Mouse (Mus musculus): ENCODE measurements around the gene Kif5c. TPM values are rescaled to one million over a fixed set of nuclear protein-coding genes. Genes with fewer than 3 reads are reported as not detected.

Gene Kif5c
- total RNA-seq, 1 experiment from 2014 or later = 0.45 TPM

DNA sequence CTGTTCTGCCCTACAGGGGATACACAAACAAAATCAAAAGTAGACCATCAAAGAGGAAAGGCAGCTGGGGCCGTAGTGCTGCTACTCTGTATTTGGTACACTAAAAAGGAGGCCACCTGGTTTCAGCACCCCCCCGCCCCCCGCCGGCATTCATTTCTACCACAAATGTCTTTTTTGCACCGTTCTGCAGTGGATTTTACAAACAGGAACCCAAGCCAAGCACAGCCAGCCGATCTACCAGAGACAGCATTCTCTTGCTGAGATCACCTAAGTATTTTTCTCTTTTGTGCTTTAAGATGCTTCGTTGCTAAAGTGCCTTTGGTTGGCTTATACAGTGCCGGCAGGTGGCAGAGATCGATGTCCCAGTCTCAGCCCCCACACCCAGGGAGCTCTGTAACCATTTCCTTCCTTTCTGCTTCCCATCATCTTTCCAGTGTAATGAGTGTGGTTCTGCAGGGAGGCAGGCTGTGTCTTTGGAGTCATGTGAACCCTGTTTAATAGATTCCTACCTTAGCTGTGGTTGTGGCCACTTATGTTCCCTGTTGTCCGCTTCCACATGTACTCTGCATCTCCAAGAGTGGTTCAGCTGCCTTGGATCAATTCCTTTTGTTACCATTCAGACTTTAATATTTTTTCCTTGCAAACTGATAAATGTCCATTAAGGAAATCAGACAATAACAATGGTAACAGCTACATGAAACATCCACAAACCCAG is 110.0 kb downstream of the Kif5c start:
- ATAC-seq (replicated peaks in 1 of 2; ENCODE audit: insufficient read depth in 1 of 2, low FRiP score in 2 of 2, low TSS enrichment in 1 of 2, low read depth in 1 of 2, poor library complexity in 2 of 2, severe bottlenecking in 2 of 2) = no peak

DNA sequence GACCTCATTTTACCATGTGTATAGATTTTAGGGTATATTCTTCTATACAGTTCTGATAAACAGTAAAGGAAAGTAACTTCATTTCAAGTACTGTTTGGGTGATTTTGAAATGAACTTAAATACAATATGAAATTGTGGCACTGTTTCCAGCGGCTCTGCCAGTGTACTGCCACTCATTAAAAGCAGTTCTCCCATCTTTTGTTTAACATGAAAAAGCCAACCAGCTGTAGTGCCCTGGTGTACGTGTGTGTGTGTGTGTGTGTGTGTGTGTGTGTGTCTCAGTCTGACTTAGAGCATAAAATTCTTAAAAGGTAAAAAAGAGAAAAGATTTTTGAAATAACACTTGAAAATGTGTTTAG is 110.5 kb downstream of the Kif5c start:
- ATAC-seq (replicated peaks in 1 of 2; ENCODE audit: insufficient read depth in 1 of 2, low FRiP score in 2 of 2, low TSS enrichment in 1 of 2, low read depth in 1 of 2, poor library complexity in 2 of 2, severe bottlenecking in 2 of 2) = no peak

DNA sequence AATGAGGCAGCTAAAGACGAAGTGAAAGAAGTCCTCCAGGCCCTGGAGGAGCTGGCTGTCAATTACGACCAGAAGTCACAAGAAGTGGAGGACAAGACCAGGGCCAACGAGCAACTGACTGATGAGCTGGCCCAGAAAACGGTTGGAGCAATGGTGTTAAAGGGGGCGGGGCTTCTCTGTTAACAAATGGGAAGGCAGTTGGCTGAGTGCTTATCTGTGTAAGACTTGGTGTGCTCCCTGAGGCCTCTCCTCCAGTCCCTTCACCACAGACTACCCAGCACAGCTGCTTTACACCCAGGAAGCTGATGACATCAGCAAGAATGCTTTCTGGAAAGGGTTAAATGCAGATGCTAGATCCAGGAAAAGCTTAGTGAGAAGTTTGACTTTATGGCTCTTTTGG is 111.1 kb downstream of the Kif5c start:
- ATAC-seq (replicated peaks in 1 of 2; ENCODE audit: insufficient read depth in 1 of 2, low FRiP score in 2 of 2, low TSS enrichment in 1 of 2, low read depth in 1 of 2, poor library complexity in 2 of 2, severe bottlenecking in 2 of 2) = no peak

DNA sequence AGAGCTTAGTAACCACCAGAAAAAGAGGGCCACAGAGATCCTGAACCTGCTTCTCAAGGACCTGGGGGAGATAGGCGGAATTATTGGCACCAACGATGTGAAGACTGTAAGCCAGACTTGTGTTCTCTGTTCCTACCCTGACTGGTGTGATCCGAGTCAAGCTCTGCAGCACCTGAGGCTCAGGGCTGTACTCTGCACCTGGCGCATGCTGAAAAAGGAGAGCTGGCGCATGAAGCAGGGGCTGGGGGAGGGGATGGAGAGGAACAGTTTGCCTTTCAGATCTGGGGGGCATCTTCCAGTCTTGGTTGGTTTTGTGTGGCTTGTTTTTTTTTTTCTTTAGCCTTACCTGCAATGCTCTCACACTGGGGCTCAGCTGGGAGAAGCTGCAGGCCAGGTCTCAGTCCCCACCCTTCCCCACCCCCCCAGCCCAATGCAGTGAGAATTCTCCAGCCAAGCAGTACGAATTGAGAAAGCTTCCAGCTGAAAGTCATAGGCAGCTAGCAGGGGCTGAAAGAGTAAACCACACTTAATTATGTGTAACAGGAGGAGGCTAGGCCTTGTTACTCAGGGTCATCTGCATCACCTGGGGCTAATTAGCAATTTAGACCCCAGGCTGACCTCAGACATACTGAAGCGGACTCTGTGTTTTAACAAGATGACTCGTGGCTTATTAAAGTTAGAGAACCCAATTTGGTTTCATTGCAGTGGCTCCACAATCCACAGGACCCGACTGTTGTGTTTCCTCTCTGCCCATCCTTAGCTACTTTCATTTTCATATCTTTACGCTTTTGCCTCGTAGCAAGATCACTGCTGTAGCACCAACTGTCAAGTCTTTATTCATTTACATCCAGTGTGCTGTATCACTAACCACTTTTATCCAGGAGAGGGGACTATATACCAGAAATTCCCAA is 113.9 kb downstream of the Kif5c start:
- ATAC-seq (replicated peaks in 1 of 2; ENCODE audit: insufficient read depth in 1 of 2, low FRiP score in 2 of 2, low TSS enrichment in 1 of 2, low read depth in 1 of 2, poor library complexity in 2 of 2, severe bottlenecking in 2 of 2) = peak; percentile 4 to 21; a peak in 2 of 4 replicates

DNA sequence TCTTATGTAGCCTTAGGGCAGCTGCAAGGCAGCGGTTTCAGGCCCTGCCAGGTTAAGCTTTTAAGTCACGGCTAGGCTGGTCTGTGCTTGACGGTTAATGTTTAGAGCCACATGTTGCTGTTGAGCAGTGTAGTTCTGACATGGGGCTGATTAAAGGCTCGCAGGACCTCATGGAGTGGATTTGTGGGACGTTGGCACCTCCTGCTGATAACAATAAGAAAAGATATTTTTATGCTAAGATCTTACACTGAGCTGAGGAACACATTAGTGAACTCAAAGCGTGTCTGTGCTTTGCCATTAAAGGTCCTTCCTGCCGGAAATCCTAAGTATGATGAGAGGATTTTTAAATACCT is 114.5 kb downstream of the Kif5c start:
- ATAC-seq (replicated peaks in 1 of 2; ENCODE audit: insufficient read depth in 1 of 2, low FRiP score in 2 of 2, low TSS enrichment in 1 of 2, low read depth in 1 of 2, poor library complexity in 2 of 2, severe bottlenecking in 2 of 2) = peak; percentile 37 to 70

DNA sequence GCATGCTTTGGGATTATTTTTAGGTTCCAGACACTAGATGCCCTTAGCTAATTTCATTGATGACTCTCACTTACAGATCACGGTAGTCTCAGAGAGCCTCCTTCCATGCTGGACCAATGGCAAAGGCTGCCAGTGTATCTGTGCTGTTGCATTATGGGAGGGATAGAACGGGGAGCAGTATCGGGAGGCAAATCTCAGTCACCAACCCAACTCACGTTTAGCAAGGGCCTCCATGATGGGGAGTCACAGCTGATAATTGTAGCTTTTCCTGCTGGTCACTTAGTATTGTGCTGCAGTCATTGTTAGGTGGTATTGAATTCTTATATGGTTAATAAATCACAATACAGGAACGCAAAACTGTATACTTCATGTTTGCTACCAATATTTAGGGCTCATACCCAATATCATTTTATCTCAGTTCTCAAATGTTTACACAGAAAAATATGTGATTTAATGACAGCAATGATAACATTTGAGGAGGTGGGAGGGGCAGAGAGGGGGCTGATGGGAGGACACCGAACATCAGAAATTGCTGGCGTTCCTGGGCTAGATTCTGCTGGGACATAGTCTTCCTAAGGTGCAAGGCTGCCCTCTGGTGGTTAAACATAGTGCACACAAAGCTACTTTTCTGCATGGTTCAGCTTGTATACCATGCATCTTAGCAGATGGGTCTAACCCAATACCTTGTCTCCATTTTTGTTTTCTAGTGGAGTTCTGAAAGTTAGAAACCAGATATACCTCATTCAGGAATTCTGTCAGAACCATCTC is 115.1 kb downstream of the Kif5c start:
- peak; percentile 62 to 74 for ATAC-seq (replicated peaks in 1 of 2; ENCODE audit: insufficient read depth in 1 of 2, low FRiP score in 2 of 2, low TSS enrichment in 1 of 2, low read depth in 1 of 2, poor library complexity in 2 of 2, severe bottlenecking in 2 of 2)

DNA sequence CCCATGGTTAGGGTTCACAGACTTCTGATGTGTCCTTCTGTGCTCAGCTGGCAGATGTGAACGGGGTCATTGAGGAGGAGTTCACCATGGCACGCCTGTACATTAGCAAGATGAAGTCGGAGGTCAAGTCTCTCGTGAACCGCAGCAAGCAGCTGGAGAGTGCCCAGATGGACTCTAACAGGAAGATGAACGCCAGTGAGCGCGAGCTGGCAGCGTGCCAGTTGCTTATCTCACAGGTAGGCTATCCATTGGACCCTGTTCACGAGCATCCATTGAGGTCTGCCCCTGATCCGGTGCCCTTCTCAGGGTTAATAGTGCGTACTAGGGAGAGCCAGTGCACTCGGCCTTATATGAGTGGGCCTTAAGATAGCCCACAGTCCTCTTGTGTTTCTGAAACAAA is 116.3 kb downstream of the Kif5c start:
- no peak for ATAC-seq (replicated peaks in 1 of 2; ENCODE audit: insufficient read depth in 1 of 2, low FRiP score in 2 of 2, low TSS enrichment in 1 of 2, low read depth in 1 of 2, poor library complexity in 2 of 2, severe bottlenecking in 2 of 2)

DNA sequence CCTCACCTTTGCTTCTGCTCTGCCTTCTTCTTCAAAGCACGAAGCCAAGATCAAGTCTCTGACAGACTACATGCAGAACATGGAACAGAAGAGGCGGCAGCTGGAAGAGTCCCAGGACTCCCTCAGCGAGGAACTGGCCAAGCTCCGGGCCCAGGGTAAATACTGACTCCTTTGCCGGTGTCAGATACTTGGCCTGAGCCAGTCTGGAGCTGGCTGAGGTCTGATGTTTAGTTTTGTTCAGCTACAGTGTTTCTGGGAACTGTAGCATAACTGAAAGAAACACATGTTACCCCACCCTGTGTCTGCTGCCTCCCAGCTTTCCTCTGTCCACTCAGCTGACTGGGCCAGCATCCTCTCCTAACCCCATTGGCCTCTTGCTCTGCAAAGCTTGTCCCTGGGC is 119.9 kb downstream of the Kif5c start:
- ATAC-seq (replicated peaks in 1 of 2; ENCODE audit: insufficient read depth in 1 of 2, low FRiP score in 2 of 2, low TSS enrichment in 1 of 2, low read depth in 1 of 2, poor library complexity in 2 of 2, severe bottlenecking in 2 of 2) = no peak

DNA sequence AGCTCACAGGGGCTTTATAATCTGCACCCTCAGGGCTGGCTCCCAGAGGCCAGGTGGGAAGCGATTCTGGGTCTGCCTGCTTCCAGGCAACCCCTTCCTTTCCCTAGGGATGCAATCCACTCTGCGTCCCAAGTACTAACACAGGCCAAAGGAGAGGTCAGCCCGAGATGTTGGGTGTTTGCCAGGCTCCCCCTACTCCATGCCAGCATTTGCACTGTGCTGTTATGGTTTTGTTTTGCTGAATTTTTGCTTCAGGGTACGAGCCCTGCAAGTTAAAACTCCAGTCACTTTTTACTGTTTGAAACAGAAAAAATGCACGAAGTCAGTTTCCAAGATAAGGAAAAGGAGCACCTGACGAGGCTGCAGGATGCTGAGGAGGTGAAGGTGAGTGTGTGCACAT is 121.9 kb downstream of the Kif5c start:
- ATAC-seq (replicated peaks in 1 of 2; ENCODE audit: insufficient read depth in 1 of 2, low FRiP score in 2 of 2, low TSS enrichment in 1 of 2, low read depth in 1 of 2, poor library complexity in 2 of 2, severe bottlenecking in 2 of 2) = no peak

DNA sequence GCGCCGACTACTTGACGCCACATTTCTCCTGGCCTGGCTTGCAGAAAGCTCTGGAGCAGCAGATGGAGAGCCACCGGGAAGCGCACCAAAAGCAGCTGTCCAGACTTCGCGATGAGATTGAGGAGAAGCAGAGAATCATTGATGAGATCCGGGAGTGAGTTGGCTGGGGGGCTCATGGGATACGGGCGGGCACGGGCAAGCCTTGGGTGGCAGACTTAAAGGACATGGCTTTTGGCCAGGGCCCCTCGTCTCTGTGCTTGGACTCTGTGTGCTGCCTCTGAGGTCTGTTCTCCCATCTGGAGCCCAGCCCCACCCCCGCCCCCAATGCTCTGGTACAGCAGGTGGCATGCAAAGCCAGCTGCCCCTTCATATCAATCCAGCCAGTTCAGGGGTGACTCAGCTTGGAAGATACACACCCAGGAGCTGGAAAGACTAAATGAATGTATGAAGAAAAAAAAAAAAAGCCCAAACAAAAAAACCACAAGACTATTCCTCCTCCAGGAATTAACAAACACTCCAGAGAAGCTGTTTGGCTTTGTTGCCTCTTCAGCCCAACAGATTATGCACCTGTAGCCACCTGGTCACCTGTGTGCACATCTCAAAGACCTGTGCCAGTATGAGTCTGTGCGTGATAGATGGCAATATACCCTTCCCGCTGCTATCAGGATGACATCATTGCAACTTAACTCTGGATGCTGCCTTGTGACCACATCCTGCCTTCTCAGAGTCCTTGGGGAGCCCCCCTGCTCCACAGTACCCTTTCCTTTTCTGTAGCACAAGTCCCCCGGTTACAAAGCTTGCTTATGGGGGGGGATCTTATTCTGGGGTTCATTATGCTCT is 123.0 kb downstream of the Kif5c start:
- ATAC-seq (replicated peaks in 1 of 2; ENCODE audit: insufficient read depth in 1 of 2, low FRiP score in 2 of 2, low TSS enrichment in 1 of 2, low read depth in 1 of 2, poor library complexity in 2 of 2, severe bottlenecking in 2 of 2) = no peak; a peak in 1 of 4 replicates

DNA sequence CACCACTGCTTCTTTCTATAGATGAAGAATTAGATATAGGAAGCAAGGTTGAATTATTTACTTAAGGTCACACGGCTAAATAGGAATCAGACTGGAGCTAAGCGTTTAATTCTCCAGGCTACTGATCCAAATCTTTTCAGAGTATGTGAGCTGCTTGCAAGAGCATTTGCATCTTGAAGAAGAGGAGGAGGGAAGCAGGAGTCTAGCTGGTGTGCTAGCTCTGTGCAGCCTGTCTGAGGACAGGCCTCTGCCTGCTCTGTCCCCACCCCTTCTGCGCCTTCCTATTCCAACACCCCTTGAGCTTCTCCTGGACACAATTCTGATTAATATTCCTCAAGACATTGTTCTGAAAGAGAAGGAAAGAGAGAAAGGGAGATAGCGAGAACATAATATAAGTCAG is 123.8 kb downstream of the Kif5c start:
- no peak for ATAC-seq (replicated peaks in 1 of 2; ENCODE audit: insufficient read depth in 1 of 2, low FRiP score in 2 of 2, low TSS enrichment in 1 of 2, low read depth in 1 of 2, poor library complexity in 2 of 2, severe bottlenecking in 2 of 2)

DNA sequence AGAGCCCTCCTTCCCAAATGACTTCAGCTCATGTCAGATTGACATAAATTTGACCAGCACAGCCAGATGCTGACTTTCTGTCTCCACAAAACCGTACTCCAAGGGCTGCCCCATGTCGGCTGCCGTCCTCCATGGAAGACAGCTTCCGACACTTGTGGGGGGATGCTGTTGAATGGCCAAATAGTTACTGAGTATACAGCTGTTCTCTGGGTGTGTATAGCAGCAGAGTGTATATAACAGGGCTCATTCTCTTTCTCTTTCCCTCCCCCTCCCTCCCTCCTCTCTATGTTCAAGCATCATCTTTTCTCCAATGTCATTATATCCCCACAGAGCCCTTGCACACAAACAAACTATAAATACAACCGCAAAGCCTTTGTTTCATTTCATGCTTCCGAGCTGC is 124.7 kb downstream of the Kif5c start:
- ATAC-seq (replicated peaks in 1 of 2; ENCODE audit: insufficient read depth in 1 of 2, low FRiP score in 2 of 2, low TSS enrichment in 1 of 2, low read depth in 1 of 2, poor library complexity in 2 of 2, severe bottlenecking in 2 of 2) = no peak

DNA sequence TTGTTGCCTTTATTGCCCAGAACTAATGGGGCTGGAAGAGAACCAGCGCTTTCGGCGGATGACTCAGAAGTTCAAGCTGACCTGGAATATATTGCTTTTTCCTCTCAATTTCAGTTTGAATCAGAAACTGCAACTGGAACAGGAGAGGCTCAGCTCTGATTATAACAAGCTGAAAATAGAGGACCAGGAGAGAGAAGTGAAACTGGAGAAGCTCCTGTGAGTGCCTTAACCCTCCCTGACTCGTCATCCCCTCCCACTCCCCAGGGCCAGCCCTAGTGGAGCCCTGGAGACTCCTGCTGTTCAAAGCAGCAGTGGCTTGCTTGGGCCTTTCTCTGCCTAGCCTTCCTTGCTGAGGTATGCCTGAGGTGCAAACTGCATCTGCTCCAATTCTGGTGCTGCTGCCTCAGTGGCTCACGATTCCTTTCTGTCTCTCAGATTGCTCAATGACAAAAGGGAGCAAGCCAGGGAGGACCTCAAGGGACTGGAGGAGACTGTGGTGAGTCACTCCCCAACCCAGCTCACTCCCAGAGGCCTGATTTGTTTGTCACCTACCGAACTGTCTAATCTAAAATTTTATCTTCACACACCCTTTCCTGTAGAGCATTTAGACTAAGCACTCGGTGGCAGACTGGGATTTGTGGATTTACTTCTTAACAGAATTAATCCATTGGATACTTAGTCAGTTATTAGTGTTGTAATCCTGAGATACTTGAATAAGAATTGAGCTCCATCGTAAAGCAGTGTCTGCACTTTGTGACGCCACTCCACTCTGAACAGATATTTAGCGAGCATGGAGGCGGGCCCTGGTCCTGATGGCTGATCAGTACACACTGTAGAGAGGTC is 125.4 kb downstream of the Kif5c start:
- ATAC-seq (replicated peaks in 1 of 2; ENCODE audit: insufficient read depth in 1 of 2, low FRiP score in 2 of 2, low TSS enrichment in 1 of 2, low read depth in 1 of 2, poor library complexity in 2 of 2, severe bottlenecking in 2 of 2) = peak; percentile 47 to 71; a peak in 3 of 4 replicates

DNA sequence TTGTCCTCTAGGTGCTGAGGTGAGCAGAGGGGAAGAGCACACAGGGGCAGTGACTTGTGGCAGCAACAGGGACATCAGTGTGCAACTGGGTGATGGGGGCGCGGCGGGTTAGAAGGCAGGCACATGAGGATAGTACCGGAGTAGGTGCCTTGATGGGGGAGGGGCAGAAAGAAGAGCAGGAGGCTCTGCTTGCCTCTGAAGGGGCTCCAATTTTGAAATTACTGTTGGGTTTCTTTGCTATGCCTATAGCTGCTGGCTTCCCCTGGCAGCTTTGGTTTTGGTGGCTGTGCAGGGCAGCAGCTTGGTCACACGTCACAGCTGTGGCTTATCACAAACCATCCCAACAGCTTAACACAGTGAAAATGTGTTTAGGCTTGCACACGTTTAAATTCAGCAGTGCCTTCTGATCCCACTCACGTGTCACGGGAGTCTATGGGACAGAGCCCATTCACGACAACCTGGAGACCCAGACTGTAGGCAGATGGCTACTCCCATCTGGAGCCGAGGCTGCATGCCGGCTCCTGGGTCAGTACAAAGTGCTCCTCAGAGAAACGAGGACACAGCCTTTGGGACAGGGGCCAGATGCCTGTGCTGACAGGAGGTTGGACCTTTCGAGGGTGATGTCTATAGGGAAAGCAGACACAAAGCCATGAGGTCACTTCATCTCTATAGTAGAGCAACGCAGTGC is 126.1 kb downstream of the Kif5c start:
- ATAC-seq (replicated peaks in 1 of 2; ENCODE audit: insufficient read depth in 1 of 2, low FRiP score in 2 of 2, low TSS enrichment in 1 of 2, low read depth in 1 of 2, poor library complexity in 2 of 2, severe bottlenecking in 2 of 2) = no peak

DNA sequence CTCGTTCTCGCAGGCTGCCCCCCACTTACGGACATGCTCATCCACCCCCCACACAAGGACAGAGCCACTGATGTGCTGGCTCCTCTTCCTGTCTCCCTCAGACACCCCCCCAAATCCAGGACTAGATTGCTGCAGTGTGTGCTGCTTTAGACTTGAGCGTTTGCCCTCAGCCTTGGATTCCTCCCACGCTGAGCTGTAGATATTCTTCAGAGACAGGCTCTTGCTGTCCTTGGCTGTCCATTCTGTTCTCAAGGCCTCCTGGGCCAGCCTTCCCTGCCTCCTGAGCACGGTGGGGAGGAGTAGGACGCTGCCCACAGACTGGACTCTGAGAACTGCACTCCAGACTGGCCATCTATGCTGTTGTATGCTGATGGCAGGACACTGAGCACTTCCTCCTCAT is 127.8 kb downstream of the Kif5c start:
- ATAC-seq (replicated peaks in 1 of 2; ENCODE audit: insufficient read depth in 1 of 2, low FRiP score in 2 of 2, low TSS enrichment in 1 of 2, low read depth in 1 of 2, poor library complexity in 2 of 2, severe bottlenecking in 2 of 2) = no peak

DNA sequence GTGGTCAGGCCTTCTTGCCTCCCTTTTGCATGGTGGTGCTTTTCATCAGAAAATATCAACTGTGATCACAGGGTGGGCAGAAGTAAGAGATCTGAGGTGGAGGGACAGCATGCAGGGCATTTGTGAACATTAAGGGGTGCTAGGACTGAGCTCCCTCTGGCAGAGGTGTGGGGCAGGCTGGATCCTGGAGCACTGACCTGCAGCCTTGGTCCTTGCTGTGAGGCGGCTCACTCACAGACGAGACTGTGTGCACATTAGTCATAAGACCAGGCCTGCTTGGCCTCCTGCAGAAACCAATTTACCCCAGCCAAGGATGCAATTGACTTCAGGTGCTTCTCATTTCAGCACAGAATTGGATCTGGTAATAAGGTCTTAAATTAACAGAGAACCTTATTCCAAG is 128.6 kb downstream of the Kif5c start:
- ATAC-seq (replicated peaks in 1 of 2; ENCODE audit: insufficient read depth in 1 of 2, low FRiP score in 2 of 2, low TSS enrichment in 1 of 2, low read depth in 1 of 2, poor library complexity in 2 of 2, severe bottlenecking in 2 of 2) = no peak
